Comparison of ENCODE assay signal across 7 mouse cellular contexts in the genomic region with DNA sequence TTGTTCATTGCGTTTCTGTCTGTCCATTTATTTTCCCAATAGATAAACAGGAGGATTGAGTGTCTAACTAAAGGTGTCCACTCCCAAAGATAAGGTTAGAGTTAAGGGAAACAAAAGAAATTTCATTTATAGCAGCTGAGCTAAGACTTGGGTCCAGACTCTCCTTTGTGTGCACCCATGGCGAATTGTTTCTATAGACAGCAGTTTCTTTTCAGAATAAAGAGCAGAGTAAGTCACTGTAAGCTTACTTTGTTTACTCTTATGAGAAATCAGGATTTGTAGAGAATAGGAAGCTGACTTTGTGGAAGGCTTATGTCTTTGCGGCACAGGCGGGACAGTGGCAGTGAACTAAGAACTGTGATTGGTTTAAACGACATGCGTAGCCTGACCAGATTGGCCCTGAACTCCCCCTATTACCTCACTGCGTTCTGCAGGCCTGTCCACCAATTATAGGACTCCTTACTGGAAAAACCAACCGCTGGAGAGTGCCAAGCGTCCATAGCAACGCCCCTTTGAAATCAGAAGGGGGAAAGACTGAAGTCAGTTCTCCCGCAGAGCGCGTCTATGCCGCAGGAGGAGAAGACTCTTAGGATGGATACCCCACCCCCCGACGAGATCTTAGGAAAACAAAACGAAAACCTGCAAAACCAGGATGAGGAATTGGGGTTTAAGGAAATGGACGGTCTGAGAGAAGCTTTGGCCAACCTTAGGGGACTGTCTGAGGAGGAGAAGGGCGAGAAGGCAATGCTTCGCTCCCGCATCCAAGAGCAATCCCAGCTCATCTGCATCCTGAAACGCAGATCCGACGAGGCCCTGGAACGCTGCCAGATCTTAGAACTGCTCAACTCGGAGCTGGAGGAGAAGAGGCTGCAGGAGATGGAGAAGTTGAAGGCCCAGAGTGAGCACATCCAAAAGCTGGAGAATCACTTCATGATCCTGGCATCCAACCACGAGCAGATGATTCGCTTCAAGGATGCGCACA. TPM values are rescaled to one million over a fixed set of nuclear protein-coding genes. Genes with fewer than 3 reads are reported as not detected.
DNase-seq lines count a peak whose midpoint lies in the region; ATAC-seq and TF ChIP-seq lines count a peak whose summit lies in the region.

Ccdc89 (plus strand) TSS at position 558 of the 982 bp plus-strand sequence.

- H3K27ac ChIP-seq in embryonic facial prominence, embryonic 10.5 days (replicated peaks) = peak within 1 kb of the TSS; percentile 40; the same call in 1 of the 2 replicates
- H3K27ac ChIP-seq in intestine, postnatal 0 days (ENCODE audit: low read depth, low read length) = no peak within 1 kb of the TSS

- peaks cover 9% of the 10 kb centered on the region for H3K4me1 ChIP-seq in embryonic facial prominence, embryonic 10.5 days
- H3K4me1 ChIP-seq in intestine, postnatal 0 days (replicated peaks; ENCODE audit: control insufficient read depth, insufficient read depth, low read length) = no peaks in the 10 kb centered on the region

- DNase-seq in adrenal gland, postnatal 4 days (ENCODE audit: low spot score in 2 of 2) = peak; percentile 16 to 55
- DNase-seq in embryonic facial prominence, embryonic 10.5 days (ENCODE audit: low spot score) = peak; percentile 82
- DNase-seq in heart, adult 11 months = peak; percentile 99
- DNase-seq in left cerebral cortex, postnatal 25 days (ENCODE audit: low spot score in 2 of 2) = peak; percentile 77 to 93
- peak; percentile 68 for DNase-seq in right cerebral cortex, postnatal 14 days

- no peaks in the 10 kb centered on the region for H3K9me3 ChIP-seq in embryonic facial prominence, embryonic 10.5 days
- H3K9me3 ChIP-seq in intestine, postnatal 0 days (ENCODE audit: control insufficient read depth) = no peaks in the 10 kb centered on the region

- H3K27me3 ChIP-seq in embryonic facial prominence, embryonic 10.5 days (replicated peaks; ENCODE audit: low read depth, poor library complexity, severe bottlenecking) = no peaks in the 10 kb centered on the region
- H3K27me3 ChIP-seq in intestine, postnatal 0 days (replicated peaks; ENCODE audit: control insufficient read depth, insufficient read depth, low read length) = no peaks in the 10 kb centered on the region

- H3K9ac ChIP-seq in intestine, postnatal 0 days (ENCODE audit: low read depth, low read length) = peak within 1 kb of the TSS; percentile 26; the same call in 1 of the 2 replicates

- peak within 1 kb of the TSS; percentile 56 for H3K4me3 ChIP-seq in embryonic facial prominence, embryonic 10.5 days
- H3K4me3 ChIP-seq in intestine, postnatal 0 days (ENCODE audit: low read depth, low read length) = peak within 1 kb of the TSS; percentile 39

- no peak for TF ChIP-seq CTCF in intestine, postnatal 0 days (IDR thresholded peaks at IDR 0.05; ENCODE audit: low read depth)

- H3K36me3 ChIP-seq in embryonic facial prominence, embryonic 10.5 days (replicated peaks) = no peaks in the 10 kb centered on the region
- H3K36me3 ChIP-seq in intestine, postnatal 0 days (ENCODE audit: control insufficient read depth, insufficient read depth) = no peaks in the 10 kb centered on the region

- H3K4me2 ChIP-seq in intestine, postnatal 0 days (replicated peaks; ENCODE audit: low read depth) = peak within 1 kb of the TSS; percentile 69

- whole genome bisulfite sequencing in embryonic facial prominence, embryonic 10.5 days = 24% methylated on average over 29 of the region's 29 CpGs
- 22% methylated on average over 29 of the region's 29 CpGs for WGBS in intestine, postnatal 0 days

- intact Hi-C loops in left cerebral cortex, postnatal 25 days (cut with DNase I) = no loop called here

- ATAC-seq in intestine, postnatal 0 days = peak; percentile 100
- peak; percentile 99 for ATAC-seq in megakaryocyte-erythroid progenitor cell, adult 5-6 weeks (replicated peaks; ENCODE audit: low FRiP score, low TSS enrichment, poor library complexity, severe bottlenecking)

RNA-seq across cellular contexts. Expression of gene Ccdc89, which starts in this region (rescaled TPM):
- 1 to 10 TPM; 1.0 to 1.1 TPM for total RNA-seq in adrenal gland, postnatal 4 days (2021)
- 1.9 and 3.0 TPM in 2 replicates for polyA plus RNA-seq in embryonic facial prominence, embryonic 10.5 days (2016; fragmentation: Nextera tagmentation; extraction: Ambion mirVana)
- 0.31 and 0.47 TPM in 2 replicates for polyA plus RNA-seq in intestine, postnatal 0 days (2015; fragmentation: Nextera tagmentation; extraction: Ambion mirVana)
- under 1 TPM; 0.71 to 0.78 TPM for total RNA-seq in left cerebral cortex, postnatal 25 days (2021)
- total RNA-seq in megakaryocyte-erythroid progenitor cell, adult 5-6 weeks (2014; fragmentation: Nextera tagmentation) = 0.22 TPM in 1 of 2 replicates, not detected in the other
- total RNA-seq in megakaryocyte-erythroid progenitor cell, adult 5-6 weeks (2017) = not detected in 2 replicates

Comparison
In these comparisons a context has a peak if more than half of its experiments do, and no peak if none do; other contexts are left out.
1. Peak in ATAC-seq, H3K4me3 ChIP-seq, H3K9ac ChIP-seq and H3K4me2 ChIP-seq in intestine, postnatal 0 days; RNA of the gene not detected or under 1 TPM.
2. Peak in DNase-seq in left cerebral cortex, postnatal 25 days; RNA of the gene not detected or under 1 TPM.
3. Peak in ATAC-seq in megakaryocyte-erythroid progenitor cell, adult 5-6 weeks; RNA of the gene not detected or under 1 TPM.
4. DNase-seq: peak in every context shown above with its lines; median percentile 99 in heart, adult 11 months; 85 in left cerebral cortex, postnatal 25 days; 82 in embryonic facial prominence, embryonic 10.5 days; 68 in right cerebral cortex, postnatal 14 days; 36 in adrenal gland, postnatal 4 days.